Mouse (Mus musculus): ENCODE results near the gene Myog. TPM values are rescaled to one million over a fixed set of nuclear protein-coding genes. Genes with fewer than 3 reads are reported as not detected.

Gene Myog
- polyA plus RNA-seq, 1 experiment from 2014 or later = 0.33 TPM

DNA sequence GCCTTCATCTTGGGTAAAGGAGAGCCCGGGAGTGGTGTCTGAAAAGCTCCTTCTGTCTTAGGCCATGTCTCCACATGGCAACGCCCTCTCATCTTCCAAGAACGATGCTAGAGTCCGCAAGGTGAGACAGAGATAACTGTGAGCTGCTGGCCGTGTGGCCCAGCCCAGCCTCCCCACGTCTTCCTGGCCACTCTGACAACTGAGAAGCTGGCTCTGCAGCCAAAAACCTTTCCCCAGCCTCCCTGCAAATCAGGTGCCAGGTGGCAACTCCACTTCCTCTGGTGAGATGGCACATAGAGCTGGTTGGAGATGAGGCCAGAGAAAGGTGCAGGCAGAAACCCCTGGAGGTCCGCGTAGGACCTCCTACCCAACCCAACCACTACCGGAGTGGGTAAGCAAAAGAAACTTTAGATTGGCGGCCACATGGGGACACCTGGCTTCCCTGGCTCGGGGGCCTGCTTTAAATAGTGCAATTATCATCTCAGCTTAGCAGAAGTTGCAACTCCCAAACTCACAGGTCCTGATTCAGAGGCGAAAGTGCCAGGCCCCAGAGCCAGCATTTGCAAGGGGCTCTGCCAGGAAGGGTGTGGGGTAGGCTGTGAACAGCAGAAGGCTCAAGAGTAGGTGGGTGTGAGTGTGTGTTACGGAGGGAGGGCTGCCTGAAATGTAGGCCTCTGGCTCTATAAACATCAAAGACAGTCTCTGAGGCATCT is 45.6 kb downstream of the Myog start:
- no peak for DNase-seq (ENCODE audit: low spot score)
- WGBS = 76% methylated on average over 13 of the region's 13 CpGs

DNA sequence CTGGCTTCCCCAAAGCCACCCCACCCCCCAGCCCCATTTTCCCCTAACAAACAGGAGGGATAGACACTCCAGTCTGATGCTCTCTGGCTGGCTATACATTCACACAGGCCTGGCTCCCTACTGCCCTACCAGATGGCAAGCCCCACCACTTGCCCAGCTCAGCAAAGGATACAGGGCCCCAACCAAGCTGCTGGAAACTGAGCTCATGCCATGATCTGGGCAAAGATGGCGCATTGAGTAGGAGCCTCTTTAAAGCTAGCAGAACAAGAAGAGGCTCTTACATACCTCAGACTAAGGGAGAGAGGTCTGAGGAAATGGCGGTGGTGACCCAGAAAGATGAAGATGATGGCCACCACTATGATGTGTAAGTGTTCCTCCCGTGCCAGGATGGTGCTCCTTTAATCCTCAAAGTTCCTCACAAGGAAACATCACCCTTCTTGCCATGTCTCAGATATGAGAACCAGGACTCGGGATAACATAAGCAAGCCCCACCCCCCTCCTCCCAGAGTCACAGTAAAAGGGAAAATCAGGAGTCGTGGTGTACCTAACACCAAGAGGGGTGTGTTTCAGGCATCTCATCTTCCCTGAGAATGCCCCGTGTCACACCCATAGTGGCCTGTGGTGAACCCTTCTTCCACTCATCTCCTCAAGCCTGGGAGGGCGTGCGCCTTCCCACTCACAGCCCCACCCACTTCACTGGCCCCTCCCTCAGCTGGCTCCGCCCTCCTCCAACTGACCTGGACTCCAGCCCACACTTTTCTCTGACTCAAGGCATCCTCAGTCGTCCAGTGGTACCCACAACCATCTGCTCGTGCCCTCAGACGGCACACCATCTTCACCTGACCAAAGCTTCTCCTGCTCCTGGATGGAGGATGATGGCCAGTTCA is 46.4 kb downstream of the Myog start:
- H3K27me3 ChIP-seq (ENCODE audit: insufficient read depth, poor library complexity, severe bottlenecking) = no peaks in the 10 kb centered on the region
- 79% methylated on average over 12 of the region's 12 CpGs for WGBS
- no peak overlapping the region for H3K4me3 ChIP-seq
- no peaks in the 10 kb centered on the region for H3K36me3 ChIP-seq
- DNase-seq (ENCODE audit: low spot score) = no peak
- H3K4me1 ChIP-seq (replicated peaks) = peaks cover 28% of the 10 kb centered on the region
- no peak overlapping the region for H3K27ac ChIP-seq
- no peaks in the 10 kb centered on the region for H3K9me3 ChIP-seq

More for the DNA sequence above, 45.6 kb downstream of the Myog start:
- H3K36me3 ChIP-seq = no peaks in the 10 kb centered on the region
- H3K27me3 ChIP-seq (ENCODE audit: insufficient read depth, poor library complexity, severe bottlenecking) = no peaks in the 10 kb centered on the region
- H3K27ac ChIP-seq = no peak overlapping the region
- H3K4me1 ChIP-seq (replicated peaks) = peaks cover 28% of the 10 kb centered on the region
- no peak overlapping the region for H3K4me3 ChIP-seq
- no peaks in the 10 kb centered on the region for H3K9me3 ChIP-seq

DNA sequence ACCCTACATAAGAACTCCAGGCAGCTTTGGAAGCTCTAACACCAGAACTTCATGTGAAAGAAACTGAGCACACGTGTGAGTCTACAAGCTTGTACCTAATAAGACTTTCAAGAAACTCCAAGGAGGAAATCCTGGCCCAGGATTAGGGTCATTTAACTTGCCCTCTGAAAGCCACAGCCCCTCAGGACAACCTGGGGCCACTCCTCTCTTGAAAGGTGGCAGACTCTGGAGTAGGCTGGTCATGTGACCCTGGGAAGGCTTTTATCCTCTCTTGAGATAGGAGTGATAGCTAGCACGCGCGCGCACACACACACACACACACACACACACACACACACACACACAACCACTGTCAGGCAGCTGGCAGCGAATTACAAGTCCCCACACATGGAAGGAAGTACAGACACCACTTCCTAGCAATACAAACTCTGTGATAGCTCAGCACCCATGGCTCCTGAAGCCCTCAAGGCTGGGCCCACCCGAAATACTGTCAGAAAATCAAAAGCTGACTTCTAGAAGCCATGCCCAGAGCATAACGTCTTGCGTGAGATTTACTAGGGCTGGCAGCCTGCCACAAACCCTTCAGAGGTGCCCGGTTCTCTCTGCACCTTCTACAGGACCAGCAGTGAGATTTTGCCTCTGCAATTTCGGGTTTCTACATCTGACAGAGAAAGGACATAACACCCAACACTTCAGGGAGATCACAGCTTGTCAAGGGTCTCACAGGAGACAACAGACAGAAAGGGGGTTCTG is 47.3 kb downstream of the Myog start:
- Histone ChIP-seq H3K27me3 (ENCODE audit: insufficient read depth, poor library complexity, severe bottlenecking) (no peaks in the 10 kb centered on the region), H3K36me3 (no peaks in the 10 kb centered on the region), H3K9me3 (no peaks in the 10 kb centered on the region), H3K4me3 (no peak overlapping the region), H3K27ac (no peak overlapping the region), H3K4me1 (replicated peaks) (peaks cover 33% of the 10 kb centered on the region)
- 91% methylated on average over 11 of the region's 11 CpGs for WGBS
- no peak for DNase-seq (ENCODE audit: low spot score)

DNA sequence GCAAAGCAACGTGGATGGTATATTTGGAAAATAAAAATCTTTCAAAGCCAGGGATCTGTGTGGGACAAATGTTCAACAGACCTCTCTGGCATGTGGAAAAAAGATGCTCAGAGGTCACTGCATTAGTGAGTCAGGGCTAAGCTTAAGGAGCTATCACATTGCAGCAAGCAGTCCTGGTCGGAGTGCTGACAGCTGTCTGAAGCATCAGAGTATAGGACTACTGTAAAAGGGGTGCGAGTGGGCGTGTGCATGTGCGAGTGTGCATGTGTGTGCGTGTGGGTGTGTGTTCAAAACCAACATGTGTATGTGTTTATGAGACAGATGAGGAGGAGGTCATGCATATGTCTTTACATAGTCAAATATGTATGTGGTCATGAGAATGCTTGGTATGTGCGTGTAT is 49.4 kb downstream of the Myog start:
- peaks cover 41% of the 10 kb centered on the region for H3K4me1 ChIP-seq (replicated peaks)
- peaks cover 10% of the 10 kb centered on the region; the same call in 1 of the 2 replicates for H3K27me3 ChIP-seq (ENCODE audit: insufficient read depth, poor library complexity, severe bottlenecking)
- H3K27ac ChIP-seq = no peak overlapping the region
- 92% methylated on average over 7 of the region's 7 CpGs for WGBS
- H3K36me3 ChIP-seq = no peaks in the 10 kb centered on the region
- H3K9me3 ChIP-seq = no peaks in the 10 kb centered on the region
- no peak for DNase-seq (ENCODE audit: low spot score)
- H3K4me3 ChIP-seq = no peak overlapping the region

DNA sequence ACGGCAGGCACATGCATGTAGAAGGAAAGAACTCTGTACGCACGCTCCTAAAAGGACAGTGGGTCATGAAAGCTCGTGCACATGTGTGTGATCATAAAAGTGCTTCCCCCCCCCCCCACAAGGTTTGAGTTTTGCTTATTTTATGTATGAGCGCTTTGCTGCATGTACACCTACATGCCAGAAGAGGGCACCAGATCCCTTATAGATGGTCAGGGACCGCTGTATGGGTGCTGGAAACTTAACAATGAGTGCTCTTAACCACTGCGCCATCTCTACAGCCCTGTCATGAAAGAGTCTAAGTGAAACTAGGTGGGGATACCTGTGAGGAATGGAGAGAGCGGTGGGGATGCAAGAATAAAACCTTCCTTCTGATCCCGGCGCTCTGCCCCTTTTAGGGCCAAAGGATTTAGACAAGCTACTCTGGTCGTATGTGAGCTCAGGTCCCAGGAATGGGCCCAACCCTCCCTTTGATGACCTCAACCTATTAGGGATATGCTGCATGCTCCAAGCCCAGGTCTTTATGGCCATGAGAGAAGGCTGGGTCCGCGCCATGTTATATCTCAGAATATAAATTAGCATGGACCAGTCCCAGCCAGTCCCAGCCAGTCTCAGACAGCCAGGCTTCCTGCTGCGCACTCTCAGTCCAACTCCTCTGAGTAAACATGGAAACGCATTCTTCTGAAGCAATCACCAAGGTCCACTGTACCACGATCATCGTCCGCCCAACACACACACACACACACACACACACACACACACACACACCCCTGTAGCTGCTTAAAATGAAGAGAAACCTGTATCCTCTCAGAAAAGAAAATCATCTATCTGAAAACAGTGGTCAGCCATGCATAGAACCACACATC is 50.2 kb downstream of the Myog start:
- Histone ChIP-seq H3K36me3 (no peaks in the 10 kb centered on the region), H3K9me3 (no peaks in the 10 kb centered on the region), H3K27me3 (ENCODE audit: insufficient read depth, poor library complexity, severe bottlenecking) (peaks cover 10% of the 10 kb centered on the region; the same call in 1 of the 2 replicates), H3K27ac (no peak overlapping the region), H3K4me3 (no peak overlapping the region), H3K4me1 (replicated peaks) (peaks cover 41% of the 10 kb centered on the region)
- WGBS = 94% methylated on average over 18 of the region's 18 CpGs
- no peak for DNase-seq (ENCODE audit: low spot score)

DNA sequence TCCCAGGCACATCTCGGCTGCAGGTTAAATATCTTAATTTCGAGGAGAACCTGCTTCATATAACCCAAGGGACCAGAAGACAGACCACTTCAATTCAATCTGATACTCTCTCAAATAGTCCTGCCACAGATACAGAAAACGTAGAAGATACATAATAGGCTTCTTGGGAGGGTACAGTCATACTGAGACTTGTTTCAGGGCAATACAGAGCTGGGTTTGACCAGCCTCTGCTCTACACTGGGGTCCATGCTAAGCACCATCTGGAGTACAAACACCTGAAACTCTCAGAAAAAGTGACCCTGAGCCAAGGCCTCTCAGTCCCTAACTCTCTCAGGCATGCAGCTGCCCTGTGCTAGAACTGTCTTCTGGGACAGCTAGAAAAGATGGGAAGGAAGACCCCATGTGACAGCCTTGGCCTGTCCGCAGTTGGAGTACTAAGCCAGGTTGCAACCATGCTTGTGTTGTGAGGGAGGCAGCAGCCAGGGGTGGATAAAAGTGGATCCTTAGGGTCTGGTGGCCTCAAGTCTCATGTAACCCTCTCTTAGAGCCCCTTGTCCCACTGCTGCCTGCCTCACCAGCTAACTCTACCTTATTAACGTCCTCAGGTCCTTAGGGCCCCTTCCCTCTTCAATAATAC is 52.0 kb downstream of the Myog start:
- no peak overlapping the region for H3K4me3 ChIP-seq
- no peak overlapping the region for H3K27ac ChIP-seq
- DNase-seq (ENCODE audit: low spot score) = no peak
- 78% methylated on average over 5 of the region's 5 CpGs for WGBS
- H3K27me3 ChIP-seq (ENCODE audit: insufficient read depth, poor library complexity, severe bottlenecking) = peaks cover 10% of the 10 kb centered on the region; the same call in 1 of the 2 replicates
- H3K4me1 ChIP-seq (replicated peaks) = peaks cover 33% of the 10 kb centered on the region
- no peaks in the 10 kb centered on the region for H3K9me3 ChIP-seq
- peaks cover 14% of the 10 kb centered on the region for H3K36me3 ChIP-seq

Other genes with a start within 250 kb of the Myog start
- 100.0 and 117 TPM in 2 replicates for gene Btg2, start 210.9 kb upstream of the Myog start, polyA plus RNA-seq (2016; fragmentation: Nextera tagmentation; extraction: Ambion mirVana)
- gene Chit1, start 178.7 kb upstream of the Myog start, polyA plus RNA-seq (2016; fragmentation: Nextera tagmentation; extraction: Ambion mirVana) = not detected in 2 replicates
- 1.5 and 3.4 TPM in 2 replicates for gene Chil1, start 107.8 kb upstream of the Myog start, polyA plus RNA-seq (2016; fragmentation: Nextera tagmentation; extraction: Ambion mirVana)
- 0.21 and 0.39 TPM in 2 replicates for gene Mybph, start 96.5 kb upstream of the Myog start, polyA plus RNA-seq (2016; fragmentation: Nextera tagmentation; extraction: Ambion mirVana)
- 0.37 and 0.46 TPM in 2 replicates for gene Adora1, start 54.6 kb upstream of the Myog start, polyA plus RNA-seq (2016; fragmentation: Nextera tagmentation; extraction: Ambion mirVana)
- 3.2 and 4.1 TPM in 2 replicates for gene Ppfia4, start 42.9 kb downstream of the Myog start, polyA plus RNA-seq (2016; fragmentation: Nextera tagmentation; extraction: Ambion mirVana)
- 108 and 132 TPM in 2 replicates for gene Tmem183a, start 72.0 kb downstream of the Myog start, polyA plus RNA-seq (2016; fragmentation: Nextera tagmentation; extraction: Ambion mirVana)
- gene 4933406M09Rik, start 96.0 kb downstream of the Myog start, polyA plus RNA-seq (2016; fragmentation: Nextera tagmentation; extraction: Ambion mirVana) = not detected in 2 replicates
- 27.3 and 31.2 TPM in 2 replicates for gene Cyb5r1, start 115.6 kb downstream of the Myog start, polyA plus RNA-seq (2016; fragmentation: Nextera tagmentation; extraction: Ambion mirVana)
- gene Adipor1, start 125.4 kb downstream of the Myog start, polyA plus RNA-seq (2016; fragmentation: Nextera tagmentation; extraction: Ambion mirVana) = 77.1 and 77.8 TPM in 2 replicates
- 31.7 and 37.2 TPM in 2 replicates for gene Klhl12, start 165.5 kb downstream of the Myog start, polyA plus RNA-seq (2016; fragmentation: Nextera tagmentation; extraction: Ambion mirVana)
- gene Rabif, start 204.7 kb downstream of the Myog start, polyA plus RNA-seq (2016; fragmentation: Nextera tagmentation; extraction: Ambion mirVana) = 43.8 and 45.0 TPM in 2 replicates